In the genomic region with DNA sequence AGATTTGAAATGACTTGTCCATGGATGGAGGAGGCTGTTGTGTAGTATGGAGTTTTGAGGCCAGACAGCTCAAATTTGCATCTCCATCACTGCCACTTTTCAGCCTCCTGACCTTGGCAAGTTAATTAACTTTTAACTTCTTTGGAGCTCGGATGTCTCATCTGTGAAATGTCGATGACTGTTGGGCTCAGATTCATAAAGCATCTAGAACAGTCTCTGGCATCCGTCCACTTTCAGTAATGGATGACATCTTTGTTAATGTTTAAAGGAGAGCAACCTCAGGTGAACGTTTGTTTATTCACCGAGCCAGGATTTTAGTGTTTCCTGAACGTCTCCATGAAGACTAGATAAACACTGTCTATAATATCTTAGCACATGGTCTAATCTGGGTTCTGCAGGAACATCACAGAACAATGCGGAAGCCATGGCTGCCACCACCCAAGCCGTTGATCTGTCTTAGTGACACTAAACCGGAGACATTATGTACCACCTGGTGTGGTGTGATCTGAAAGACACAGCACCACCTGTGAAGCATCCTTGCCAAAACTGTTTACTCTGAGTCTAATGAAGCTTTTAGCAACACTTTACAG, we compare ENCODE assay signal across 21 mouse cellular contexts.
DNase-seq lines count a peak whose midpoint lies in the region; ATAC-seq lines count a peak whose summit lies in the region.
"Had no signal": no experiment of that assay in that cellular context is flagged by ENCODE, and none has a peak within 500 bp of the region (broad histone marks: within the 10 kb centered on the region; RNA-seq: fewer than 3 reads in every experiment).

No protein-coding gene starts in this region.

- peak; percentile 57 for DNase-seq in kidney, adult 18-20 months
- peak; percentile 74 to 84 for DNase-seq in kidney, adult 8-10 months
- peak; percentile 27 for DNase-seq in kidney, postnatal 10 days
- DNase-seq in kidney, postnatal 4 days = peak; percentile 6 to 8
- DNase-seq in ovary, postnatal 14 days (ENCODE audit: low spot score) = no peak
- no peak for DNase-seq in gastrocnemius, adult 18-20 months (ENCODE audit: low spot score)
- DNase-seq in thymus, postnatal 14 days = no peak
- DNase-seq: adrenal gland, adult 2 months; adrenal gland, postnatal 25 days; cerebellum, adult 2 months; cerebellum, postnatal 10 days; forebrain, postnatal 0 days; gastrocnemius, adult 2 months; gastrocnemius, postnatal 25 days; heart, postnatal 14 days had no signal

- no peaks in the 10 kb centered on the region for H3K9me3 ChIP-seq in kidney, embryonic 15.5 days (replicated peaks)
- H3K9me3 ChIP-seq: embryonic facial prominence, embryonic 10.5 days; forebrain, embryonic 13.5 days; heart, embryonic 10.5 days; hindbrain, embryonic 10.5 days had no signal

- 53% methylated on average over 9 of the region's 9 CpGs for WGBS in kidney, embryonic 15.5 days

- H3K4me1 ChIP-seq in kidney, embryonic 15.5 days = no peaks in the 10 kb centered on the region
- H3K4me1 ChIP-seq: embryonic facial prominence, embryonic 10.5 days; forebrain, embryonic 13.5 days; heart, embryonic 10.5 days; hindbrain, embryonic 10.5 days had no signal

- no peak overlapping the region for H3K9ac ChIP-seq in kidney, embryonic 15.5 days
- H3K9ac ChIP-seq: forebrain, embryonic 13.5 days; forebrain, postnatal 0 days; hindbrain, embryonic 14.5 days had no signal

- no peak overlapping the region for H3K27ac ChIP-seq in kidney, embryonic 15.5 days
- H3K27ac ChIP-seq: embryonic facial prominence, embryonic 10.5 days; forebrain, embryonic 13.5 days; gastrocnemius, adult 2 months; heart, embryonic 10.5 days; hindbrain, embryonic 10.5 days; hindbrain, embryonic 14.5 days had no signal

- H3K4me3 ChIP-seq in kidney, embryonic 15.5 days (replicated peaks) = no peak overlapping the region
- H3K4me3 ChIP-seq: embryonic facial prominence, embryonic 10.5 days; forebrain, embryonic 13.5 days; gastrocnemius, adult 2 months; heart, embryonic 10.5 days; hindbrain, embryonic 10.5 days had no signal

- no peak overlapping the region for H3K4me2 ChIP-seq in kidney, embryonic 15.5 days
- H3K4me2 ChIP-seq: forebrain, embryonic 13.5 days; hindbrain, embryonic 14.5 days had no signal

- H3K36me3 ChIP-seq in kidney, embryonic 15.5 days = no peaks in the 10 kb centered on the region
- H3K36me3 ChIP-seq: embryonic facial prominence, embryonic 10.5 days; heart, embryonic 10.5 days; hindbrain, embryonic 10.5 days had no signal

- no peak for ATAC-seq in kidney, embryonic 15.5 days (replicated peaks; ENCODE audit: low FRiP score)
- ATAC-seq: forebrain, embryonic 13.5 days; forebrain, postnatal 0 days had no signal

- H3K27me3 ChIP-seq in kidney, embryonic 15.5 days = no peaks in the 10 kb centered on the region
- H3K27me3 ChIP-seq: forebrain, embryonic 13.5 days had no signal

Comparison
In these comparisons a context has a peak if more than half of its experiments do, and no peak if none do; other contexts are left out.
1. DNase-seq: peak in kidney, adult 18-20 months (single experiment), kidney, adult 8-10 months (2 of 2), kidney, postnatal 10 days (single experiment) and kidney, postnatal 4 days (2 of 2); none in ovary, postnatal 14 days (single experiment), gastrocnemius, adult 18-20 months (single experiment) and thymus, postnatal 14 days (single experiment).